Mouse (Mus musculus) lung, adult 18-20 months (tissue): ENCODE measurements around the gene Slc7a6os.
"Not testable (repeated sequence)": the region's sequence is repeated elsewhere in the genome, so short reads cannot be mapped to it uniquely, and the experiment has no call there.

ENCODE experiments used
- DNase-seq, 2 experiments: peaks; one replicate each; pipeline ENCODE4 v3.0.0; 2022; ENCODE audit warnings: mixed read lengths in 2 of 2

Gene Slc7a6os

DNA sequence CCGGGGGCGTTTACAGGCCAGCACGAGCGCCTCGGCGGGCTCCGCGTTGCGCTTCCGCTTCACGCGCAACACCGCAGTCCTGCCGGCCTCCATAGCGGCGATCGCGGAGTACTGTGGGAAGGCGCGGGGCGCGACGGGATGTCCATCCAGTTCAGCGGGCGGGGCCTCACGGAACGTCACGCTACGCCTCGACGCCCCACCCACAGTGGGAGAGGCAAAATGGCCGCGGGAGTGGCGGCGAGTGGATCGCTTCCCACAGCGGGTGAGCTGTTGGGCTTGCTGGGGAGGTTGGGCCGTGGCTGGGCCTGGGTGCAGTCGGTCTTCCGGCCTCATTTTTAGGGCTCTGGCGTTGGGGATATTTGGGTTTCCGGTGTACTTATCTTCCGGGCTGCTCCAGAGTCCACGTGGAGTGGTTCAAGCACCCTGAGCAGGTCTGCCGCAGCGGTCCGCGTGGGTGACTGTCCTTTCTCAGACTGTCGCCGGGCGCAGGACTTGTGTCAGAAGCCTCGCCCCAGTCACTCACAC lies at the start of gene Slc7a6os, which contains the start of gene Prmt7:
Gene Slc7a6os (minus strand): TSS at position 115 of the 525 bp plus-strand sequence.
Gene Prmt7 (plus strand): TSS at position 116 of the 525 bp plus-strand sequence.
- DNase-seq, result peak; percentile 95 to 97

DNA sequence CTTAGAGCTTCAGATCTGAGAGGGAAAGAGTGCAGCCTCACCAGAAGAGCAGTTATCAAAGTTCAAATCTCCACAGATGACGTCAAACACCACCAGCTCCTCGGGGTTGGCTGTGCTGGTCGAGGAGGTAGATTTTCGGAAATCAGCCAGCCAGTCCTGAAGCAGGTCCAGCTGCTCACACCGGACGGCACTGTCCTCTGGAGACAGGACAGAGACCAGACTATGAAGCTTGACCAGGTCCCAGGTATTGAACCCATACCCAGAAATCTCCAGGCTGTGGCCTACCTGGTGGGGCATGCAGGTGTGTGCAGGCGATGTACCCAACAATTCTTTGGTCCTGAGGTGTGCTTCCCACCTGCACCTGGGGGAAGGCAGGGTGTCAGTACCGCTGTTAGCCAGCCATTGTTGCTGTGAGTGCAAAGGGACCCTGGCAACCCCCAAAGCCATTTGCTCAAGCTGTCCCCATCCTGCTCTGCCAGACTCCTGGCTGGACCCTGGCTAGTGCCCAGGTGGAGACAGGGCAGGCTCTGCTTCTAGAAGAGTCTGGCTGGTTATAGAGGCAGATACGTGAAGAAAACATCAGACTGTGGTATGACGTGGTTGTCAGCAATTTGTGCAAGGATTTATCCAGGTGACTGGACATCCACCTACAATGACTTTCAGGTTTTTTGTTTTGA lies 49.0 kb upstream of the Slc7a6os start:
- no peak for DNase-seq

DNA sequence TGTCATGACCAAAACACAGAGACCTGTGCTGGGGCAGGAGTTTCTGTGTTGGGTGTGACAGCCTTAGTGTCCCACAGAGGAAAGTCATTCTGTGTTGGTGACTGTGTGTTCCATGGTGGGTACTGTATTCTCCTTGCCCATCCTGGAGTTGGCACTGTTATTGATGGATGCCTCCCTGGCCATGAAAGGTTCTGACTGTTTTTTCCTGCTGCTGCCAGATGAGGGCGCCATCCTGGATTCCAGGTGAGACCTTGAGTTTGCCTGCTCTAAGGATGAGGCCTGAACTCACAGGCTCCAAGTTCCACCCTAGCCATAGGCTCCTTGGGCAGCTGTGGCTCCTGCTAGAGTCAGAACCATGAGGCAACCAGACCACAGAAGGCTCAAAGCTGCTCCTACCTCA lies 47.4 kb upstream of the Slc7a6os start:
- DNase-seq, result peak in 1 of 2 experiments; percentile 4

DNA sequence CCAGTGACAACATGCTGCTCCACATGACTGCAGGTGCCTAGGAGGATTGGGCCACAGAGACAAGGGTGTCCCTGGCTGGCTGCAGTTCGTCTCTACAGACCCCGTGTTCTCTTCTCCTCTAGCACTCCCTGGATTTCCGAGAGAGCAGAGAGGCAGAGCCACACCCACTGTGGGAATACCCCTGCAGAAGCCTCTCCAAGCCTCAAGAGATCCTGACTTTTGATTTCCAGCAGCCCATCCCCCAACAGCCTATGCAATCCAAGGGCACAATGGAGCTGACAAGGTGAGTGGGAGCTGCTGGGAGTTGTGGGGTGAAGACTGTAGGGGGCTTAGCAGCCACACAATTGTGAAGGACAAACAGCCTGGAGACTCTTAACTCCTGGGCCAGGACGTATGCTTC lies 39.5 kb upstream of the Slc7a6os start:
- no peak for DNase-seq

DNA sequence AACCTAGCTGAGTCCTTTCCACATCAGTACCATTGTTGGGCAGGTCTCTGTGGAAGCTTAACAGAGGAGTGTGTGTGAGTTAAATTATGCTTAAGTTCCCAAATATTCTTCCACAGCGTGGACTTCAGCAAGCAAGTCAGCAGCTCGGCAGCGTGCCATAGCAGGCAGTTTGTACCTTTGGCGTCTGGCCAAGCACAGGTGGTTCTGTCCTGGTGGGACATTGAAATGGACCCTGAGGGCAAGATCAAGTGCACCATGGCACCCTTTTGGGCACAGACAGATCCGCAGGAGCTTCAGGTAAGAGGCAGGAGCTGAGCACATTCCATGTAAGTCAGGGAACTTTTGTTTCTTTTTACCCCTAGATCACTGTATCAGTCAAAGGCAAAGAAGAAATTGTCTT lies 26.4 kb upstream of the Slc7a6os start:
- no peak for DNase-seq

DNA sequence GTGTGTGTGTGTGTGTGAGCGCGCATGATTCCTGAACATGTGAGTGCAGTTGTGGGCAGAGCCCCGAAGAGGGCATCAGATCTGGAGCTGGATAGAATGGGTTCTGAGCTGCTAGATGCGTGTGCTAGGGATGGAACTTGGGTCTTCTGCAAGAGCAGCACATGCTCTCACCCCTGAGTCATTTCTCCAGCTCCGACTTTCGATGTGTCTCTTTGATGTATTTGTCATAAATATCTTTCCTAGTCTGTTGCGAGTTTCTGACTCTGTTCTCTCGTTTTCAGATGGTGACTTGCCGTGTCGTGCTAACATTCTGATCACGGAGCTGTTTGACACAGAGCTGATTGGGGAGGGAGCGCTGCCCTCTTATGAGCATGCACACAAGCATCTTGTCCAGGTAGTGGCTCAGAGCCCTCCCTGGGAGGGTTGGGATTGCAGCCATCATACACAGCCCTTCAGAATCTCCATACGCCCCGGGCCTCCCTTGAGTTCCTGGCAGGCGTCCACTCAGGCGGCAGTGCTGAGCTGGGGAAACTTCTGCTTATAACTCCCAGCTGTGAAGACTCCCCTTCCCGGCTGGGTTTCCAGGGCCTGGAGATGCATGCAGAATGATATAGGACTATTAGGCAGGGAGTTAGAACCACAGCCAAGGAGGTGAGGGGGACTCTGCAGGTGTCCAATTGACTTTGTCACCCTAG lies 24.0 kb upstream of the Slc7a6os start:
- DNase-seq, result no peak

DNA sequence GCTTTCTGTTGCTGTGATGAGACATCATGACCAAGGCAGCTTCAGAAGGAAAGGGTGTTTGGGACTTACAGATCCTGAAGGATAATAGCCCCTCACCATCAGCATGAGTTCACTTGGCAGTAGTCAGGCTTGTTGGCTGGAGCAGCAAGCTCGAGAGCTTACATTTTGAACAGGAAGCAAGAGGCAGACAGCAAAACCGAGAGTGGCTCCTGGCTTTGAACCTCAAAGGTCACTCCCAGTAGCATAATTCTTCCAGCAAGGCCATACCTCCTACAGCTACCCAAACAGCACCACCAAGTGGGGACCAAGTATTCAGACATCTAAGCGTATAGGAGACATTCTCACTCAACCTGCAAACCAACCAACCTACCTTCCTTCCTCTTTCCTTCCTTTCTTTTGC lies 22.0 kb upstream of the Slc7a6os start:
- DNase-seq, result no peak

DNA sequence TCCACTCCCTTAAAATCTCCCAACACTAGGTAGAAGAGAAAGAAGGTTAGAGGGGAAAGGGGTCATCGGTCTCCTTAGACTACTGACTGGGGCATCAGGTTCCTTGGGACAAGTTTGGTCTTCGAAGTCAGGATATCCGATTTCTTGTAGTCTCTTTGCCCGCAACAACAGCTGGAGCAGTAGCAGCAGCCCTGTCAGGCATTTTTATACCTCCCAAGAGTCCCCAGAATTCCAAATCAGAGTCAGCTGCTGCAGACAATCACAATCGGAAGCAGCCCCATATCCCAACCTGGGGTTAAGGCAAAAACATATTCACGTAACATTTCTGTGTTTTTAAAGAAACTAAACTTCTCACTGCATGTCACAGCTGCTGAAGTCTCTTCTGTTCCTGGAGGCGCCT lies 20.8 kb upstream of the Slc7a6os start:
- no peak for DNase-seq

DNA sequence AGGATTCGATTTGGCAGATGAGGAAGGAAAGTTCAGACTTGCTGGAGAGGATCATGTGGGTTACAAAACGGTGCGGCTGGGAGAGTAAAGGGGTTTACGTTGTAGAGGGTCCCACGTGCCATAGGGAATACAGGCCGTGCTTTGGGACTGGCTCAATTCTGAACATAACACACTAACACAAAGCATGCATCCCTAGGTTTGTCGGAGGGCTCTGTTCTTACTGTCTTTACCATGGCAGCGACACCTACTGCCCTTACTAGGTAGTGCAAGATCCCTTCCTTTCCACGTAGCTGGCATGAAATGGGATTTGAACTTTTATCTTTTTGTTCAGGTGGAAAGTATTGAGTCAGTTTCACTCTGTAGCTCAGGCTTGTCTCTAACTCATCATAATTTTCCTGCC lies 15.9 kb upstream of the Slc7a6os start:
- DNase-seq, result peak; percentile 32 to 36

DNA sequence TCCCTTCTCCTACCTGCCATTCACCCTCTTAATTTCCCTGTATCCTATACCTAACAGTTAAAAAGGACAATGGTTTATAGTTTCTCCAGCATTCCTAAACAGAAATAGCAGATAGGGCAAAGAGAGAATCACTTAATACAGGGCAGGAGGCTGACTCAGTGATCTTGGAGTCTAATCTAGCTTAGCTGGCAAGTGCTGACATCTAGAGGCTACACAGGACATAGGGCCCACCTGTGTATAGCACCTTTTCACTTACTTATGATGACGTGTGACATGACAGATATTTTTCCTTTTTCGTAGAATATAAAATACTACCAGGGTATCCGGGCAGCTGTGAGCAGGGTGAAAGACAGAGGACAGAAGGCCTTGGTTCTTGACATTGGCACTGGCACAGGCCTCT lies 8.9 kb upstream of the Slc7a6os start:
- no peak for DNase-seq

DNA sequence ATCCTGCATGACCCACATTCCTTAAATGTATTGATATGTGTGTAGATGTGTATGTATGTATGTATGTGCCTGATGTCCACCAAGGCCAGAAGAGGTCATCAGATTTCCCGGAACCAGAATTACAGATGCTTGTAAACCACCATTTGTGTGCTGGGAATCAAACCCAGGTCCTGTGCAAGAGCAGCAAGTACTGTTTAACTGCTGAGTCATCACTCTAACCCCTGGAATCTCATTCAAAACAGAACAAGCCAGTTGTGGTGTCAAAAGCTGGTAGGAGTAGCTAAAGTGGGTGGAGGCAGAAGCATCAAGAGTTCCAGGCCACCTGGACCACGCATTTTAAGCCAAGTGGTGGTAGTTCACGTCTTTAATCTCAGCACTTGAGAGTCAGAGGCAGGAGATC lies 3.2 kb upstream of the Slc7a6os start:
- DNase-seq, result no peak

DNA sequence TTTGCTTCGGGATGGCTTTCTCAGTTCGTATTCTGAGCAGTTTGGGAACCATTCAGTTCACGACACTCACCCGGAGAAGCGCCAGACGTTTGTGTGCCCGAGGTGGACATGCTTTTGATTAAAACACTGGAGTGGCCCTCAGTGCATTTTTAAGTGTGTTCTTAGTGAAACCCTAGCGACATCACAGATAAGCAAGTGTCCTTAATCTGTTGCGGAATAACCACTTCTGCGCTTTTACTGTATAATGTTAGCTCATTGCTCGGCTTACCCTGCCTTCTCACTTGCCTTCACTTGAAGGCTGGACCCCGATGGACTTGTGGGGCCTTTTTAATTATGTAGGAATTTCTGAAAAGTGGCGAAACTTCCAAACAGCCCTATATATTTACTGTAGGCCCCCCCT lies 686 bp upstream of the Slc7a6os start:
- DNase-seq, result no peak

DNA sequence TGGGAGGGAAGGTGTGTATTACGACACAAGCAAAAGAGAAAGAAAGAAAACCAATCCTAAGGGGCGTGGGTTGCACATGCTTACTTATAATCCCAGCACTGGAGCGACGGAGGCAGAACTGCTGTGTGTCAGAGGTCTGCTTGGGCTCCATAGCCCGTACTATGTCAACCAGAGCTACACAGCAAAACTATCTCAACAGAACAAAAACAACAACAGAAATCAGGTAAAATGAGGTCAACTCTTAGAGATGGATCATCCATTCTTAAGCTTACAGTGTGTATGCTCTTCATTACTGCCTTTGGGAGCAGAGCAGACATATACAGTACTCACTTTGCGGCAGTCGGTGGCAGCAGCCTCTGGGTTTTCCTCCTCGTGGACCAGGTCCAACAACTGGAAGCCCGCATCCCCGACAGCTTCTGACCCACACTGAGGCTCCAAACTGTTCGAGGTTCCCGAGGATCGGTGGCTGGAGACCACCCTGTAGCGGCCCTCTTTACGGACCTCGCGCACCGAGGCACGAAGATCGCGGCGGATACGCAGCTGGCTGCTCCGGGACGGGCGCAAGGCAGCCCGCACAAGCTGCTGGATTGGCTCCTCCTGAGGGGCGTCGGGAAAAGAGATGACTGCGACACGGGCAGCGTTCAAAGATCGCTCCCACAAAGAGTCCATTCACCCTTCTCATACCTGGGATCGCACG lies 552 bp downstream of the Slc7a6os start:
- peak in 1 of 2 experiments; percentile 7 for DNase-seq

DNA sequence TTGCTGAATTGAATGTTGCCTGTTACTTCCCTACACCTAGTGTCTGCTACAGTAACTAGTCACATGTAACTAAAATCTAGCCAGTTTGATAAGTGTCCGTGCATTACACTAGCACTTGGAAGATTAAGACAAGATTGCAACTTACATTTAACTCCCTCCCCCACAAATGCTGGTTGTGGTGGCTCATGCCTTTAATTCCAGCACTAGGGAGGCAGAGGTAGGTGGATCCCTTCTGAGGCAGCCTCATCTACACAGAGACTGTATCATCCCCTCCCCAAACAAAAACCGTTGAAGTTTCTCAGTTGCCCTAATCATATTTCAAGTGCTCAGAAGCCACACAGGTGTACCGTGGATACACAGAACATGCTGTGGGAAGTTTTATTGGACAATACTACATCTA lies 11.1 kb downstream of the Slc7a6os start:
- not testable (repeated sequence) for DNase-seq

DNA sequence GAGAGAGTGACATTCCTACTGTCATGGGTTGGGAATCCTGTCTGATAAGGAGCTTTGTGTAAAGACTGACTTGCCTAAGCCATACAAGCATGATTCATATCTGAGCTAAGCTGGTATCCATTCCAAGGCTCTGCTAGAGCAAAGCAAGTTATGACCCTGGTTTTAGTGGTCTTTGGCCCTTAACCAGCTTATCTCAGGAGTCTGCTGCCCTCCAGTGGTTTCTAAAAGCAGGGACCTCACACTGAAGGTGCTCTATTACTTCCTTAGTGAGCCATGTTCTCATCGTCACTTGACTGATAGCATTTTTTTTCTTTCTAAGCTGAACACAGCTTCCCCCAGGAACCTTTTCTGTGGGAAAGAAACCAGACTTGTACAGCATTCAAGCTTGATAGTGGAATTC lies 12.0 kb downstream of the Slc7a6os start:
- DNase-seq, result peak; percentile 17 to 32

DNA sequence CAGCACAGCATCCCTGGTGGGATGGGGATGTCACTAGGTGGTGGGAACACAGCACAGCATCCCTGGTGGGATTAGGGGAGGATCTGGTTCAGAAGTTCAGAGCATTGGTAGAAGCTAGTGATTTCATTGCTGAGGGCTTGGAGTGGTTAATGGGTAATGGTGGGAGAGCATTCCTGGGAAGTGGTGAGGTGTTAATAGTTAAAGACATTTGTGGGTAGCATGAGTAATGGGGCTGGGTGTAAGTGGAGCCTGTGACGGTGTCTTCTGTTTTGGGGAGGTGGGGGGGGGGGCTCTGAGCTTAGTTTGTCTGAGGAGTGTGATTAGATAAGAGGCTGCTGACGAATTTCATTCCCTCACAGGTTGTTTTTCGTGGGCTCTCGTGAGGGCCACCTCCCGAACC lies 16.7 kb downstream of the Slc7a6os start:
- DNase-seq, result no peak

DNA sequence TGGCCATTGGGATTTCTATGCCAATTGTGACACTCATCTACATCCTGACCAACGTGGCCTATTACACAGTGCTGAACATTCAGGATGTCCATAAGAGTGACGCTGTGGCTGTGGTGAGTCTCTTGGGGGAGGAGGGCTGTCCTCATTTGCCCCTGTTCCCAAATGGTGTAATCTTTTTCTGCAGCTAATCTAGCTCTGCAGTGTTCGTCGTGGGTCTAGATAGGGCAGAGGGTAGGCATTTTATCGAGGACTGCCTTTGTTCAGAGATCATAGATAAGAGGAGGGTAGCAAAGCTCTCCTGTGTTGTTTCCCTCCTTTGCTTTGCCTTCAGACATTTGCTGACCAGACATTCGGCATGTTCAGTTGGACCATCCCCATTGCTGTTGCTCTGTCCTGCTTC lies 17.6 kb downstream of the Slc7a6os start:
- no peak for DNase-seq

DNA sequence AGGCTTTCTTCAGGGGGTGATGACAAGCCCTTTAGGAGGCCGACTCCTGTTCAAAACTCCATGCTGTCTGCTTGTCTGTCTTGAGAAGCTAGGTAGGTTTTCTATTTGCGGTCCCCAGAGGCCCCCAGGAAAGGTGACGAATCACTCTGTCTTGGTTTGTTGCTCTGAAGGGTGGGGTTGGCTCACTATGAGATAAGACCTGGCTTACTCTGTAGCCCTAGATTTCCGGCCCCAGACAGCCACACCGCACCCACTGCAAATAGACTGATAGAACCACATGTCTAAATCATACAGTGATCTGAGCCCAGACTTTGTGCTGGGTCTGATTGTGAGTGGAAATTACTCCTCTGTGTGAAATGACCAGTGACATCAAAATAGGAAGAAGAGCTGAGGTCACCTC lies 19.1 kb downstream of the Slc7a6os start:
- DNase-seq, result no peak

DNA sequence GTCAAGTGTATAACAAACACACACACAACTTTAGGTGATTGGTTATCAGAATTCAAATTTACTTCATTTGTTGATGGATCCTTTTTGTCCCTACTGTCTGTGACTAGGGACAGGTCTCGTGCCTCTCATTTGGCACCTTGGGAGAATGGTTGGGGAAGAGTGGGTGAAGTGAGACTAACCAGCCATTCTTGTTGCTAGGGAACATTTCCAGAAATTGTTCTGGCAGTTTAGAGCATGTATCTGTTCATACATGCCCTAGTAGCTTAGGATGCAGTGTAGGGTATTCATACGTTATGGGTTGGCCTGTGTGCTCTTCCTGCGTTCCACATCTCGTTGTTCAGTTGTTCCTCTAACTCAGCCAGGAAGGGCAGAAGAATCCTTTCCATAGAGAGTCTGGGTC lies 21.6 kb downstream of the Slc7a6os start:
- no peak for DNase-seq

DNA sequence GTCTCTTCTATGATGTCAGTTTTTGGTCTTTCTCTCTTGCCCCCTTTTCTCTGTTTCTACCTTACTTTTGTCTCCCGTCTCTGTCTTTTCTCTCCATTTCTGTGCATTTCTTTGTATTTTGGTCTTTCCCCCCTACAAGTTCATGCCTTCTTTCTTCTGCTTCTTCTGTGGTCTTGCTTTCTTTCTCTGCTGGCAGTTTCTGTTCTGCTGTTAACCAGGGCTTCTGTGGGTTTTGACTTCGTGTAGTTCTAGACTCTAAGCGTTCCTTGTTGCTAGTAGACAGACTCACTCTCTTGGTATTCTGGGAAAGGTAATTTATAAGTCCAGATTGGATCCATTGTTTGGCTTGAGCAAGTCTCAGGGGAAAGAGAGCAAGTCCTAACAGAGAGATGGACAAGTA lies 24.3 kb downstream of the Slc7a6os start:
- no peak for DNase-seq

DNA sequence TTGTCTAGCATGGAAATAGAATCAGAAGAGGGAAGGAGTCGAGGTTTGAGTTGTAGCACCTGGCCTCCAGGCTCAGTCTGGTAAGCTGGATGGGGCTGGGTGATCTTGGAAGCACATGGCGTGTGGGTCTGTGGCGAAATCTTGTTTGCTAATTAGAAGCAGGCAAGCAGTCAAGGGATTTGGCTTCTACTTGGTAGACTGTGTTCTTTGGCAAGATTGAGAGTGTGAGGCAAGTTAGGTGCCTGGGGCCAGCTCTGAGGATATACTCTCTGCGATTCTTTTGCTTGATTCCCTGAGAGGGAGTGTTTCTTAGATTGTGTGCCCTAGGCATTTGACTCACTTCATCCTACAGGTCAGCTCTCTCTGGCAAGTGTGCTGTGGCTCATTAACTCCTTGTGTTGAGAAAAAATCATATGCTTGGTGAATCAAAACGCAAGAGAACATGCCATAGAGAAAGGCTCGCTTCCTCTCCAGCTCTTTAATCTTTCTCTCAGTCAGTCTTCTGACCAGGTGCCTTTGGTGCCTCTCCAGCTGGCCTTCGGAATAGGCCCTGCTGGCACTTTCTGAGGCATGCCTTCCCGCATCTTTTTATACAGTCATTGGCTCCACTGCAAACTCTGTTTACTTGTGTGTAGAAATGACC lies 25.0 kb downstream of the Slc7a6os start:
- peak; percentile 65 to 76 for DNase-seq

DNA sequence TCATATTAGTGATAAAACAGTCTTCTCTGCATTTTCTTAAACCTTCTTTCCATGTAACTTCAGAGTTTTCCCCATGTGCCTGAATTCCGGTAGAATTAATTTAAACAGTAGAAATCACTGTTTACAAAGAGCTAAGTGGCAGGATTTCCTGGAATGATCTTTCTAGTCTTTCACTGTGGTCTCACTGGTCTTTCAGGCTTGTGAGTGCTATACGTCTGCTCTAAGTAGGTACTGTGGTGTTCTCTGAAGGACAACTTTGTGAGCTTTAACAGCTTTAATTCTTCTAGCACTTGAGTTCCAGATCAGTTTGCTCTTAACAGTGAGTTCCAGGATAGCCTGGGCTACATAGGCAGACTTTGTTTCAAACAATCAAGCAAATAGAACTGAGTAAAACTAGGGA lies 32.3 kb downstream of the Slc7a6os start:
- no peak for DNase-seq

DNA sequence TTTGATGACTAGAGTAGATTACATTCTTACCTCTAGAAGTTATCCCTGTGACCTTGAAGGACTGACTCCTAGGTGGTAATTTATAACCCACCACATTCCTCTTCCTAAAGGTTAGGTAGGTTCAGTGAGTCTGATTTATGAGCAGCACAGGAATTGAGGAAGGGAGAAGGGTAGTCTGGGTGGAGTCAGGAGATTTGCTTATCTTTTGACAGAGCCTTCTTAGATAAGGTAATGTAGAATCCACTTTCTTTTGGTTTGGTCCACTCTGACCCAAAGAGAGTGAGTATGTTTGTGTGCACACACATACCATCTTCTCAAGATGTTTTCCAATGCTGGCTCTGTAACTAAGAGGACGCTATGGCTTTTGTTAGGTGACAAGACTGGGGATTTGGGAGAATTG lies 33.1 kb downstream of the Slc7a6os start:
- DNase-seq, result no peak
